Mouse (Mus musculus) embryonic fibroblast, embryonic 13.5 days (primary cell): ENCODE measurements around the gene Gm17267. TPM values are rescaled to one million over a fixed set of nuclear protein-coding genes. Genes with fewer than 3 reads are reported as not detected.
"Not testable (repeated sequence)": the region's sequence is repeated elsewhere in the genome, so short reads cannot be mapped to it uniquely, and the experiment has no call there.

Experiments
- H3K27ac ChIP-seq: 2 replicates; pipeline ENCODE4 v1.5.1; 2012; ENCODE audit warnings: low read length, control low read depth, inconsistent platforms; ENCODE audit not compliant: insufficient read depth
- H3K4me1 ChIP-seq: 2 replicates; pipeline ENCODE4 v1.6.1; 2011; ENCODE audit warnings: low read length; ENCODE audit not compliant: control insufficient read depth, insufficient read depth
- H3K4me3 ChIP-seq: 2 replicates; pipeline ENCODE4 v1.5.1; 2011; ENCODE audit warnings: mild to moderate bottlenecking, control low read depth, low read length; ENCODE audit not compliant: insufficient read depth
- polyA plus RNA-seq: library from polyadenylated mRNA; stranded (reverse); fragments of >200 nt; gene quantifications from 2 replicates; pipeline ENCODE4 v1.2.4, GENCODE M21; 2011; ENCODE audit warnings: low read depth; ENCODE audit not compliant: missing spikeins, insufficient read length

Gm17267 gene
- not detected in 2 replicates for polyA plus RNA-seq

DNA sequence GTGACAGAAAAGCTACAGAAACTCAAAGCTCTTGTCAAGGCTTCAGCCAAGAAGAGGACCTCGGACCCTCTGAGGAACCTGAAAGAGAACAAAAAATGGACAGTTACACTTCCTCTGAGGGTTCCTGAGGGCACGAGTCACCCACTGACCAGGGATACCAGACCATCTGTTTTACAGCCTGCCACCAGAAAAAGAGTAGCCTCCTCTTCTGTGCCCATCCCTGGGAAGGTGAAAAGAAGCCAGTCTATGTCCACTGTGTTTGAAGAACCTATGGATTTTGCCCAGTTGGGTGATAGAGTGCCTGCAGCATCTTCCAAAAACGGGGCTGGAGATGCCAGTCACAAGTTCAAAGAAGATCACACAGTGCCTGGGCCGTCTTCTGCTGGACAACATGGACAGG is at the start of gene Gm17267:
Gene Gm17267, plus strand, starts transcription at position 301 of the 400 bp plus-strand sequence.
- H3K4me1 ChIP-seq, H3K27ac ChIP-seq, H3K4me3 ChIP-seq: not testable (repeated sequence)
